Mouse (Mus musculus): ENCODE measurements around the gene Ccdc97. TPM values are rescaled to one million over a fixed set of nuclear protein-coding genes. Genes with fewer than 3 reads are reported as not detected.
"Not testable (repeated sequence)": the region's sequence is repeated elsewhere in the genome, so short reads cannot be mapped to it uniquely, and the experiment has no call there.

The Ccdc97 gene
- total and polyA plus RNA-seq, 3 experiments = 11.7 to 63.1 (median 52.8) TPM

GRCm38 (mm10) chr7:25729396-25729795 lies 10.5 kb upstream of the Ccdc97 start:
- DNase-seq (ENCODE audit: low spot score) (no peak), ATAC-seq (ENCODE audit: extremely low read depth, insufficient number of reproducible peaks, low FRiP score, poor library complexity, severe bottlenecking) (no peak)
- H3K4me1 ChIP-seq (ENCODE audit: insufficient read depth, low read depth, low read length) = peaks cover 41% of the 10 kb centered on the region
- no peaks in the 10 kb centered on the region for H3K9me3 ChIP-seq (replicated peaks)
- peaks cover 98% of the 10 kb centered on the region for H3K36me3 ChIP-seq (replicated peaks)
- H3K4me3 ChIP-seq (ENCODE audit: low read depth, low read length) = no peak overlapping the region
- TF ChIP-seq TAL1 (conservative IDR thresholded peaks at IDR 0.05; ENCODE audit: low read depth, low read length) (no peak), POLR2AphosphoS5 (IDR thresholded peaks at IDR 0.05; ENCODE audit: insufficient replicate concordance, low read depth, low read length) (no peak), CTCF (IDR thresholded peaks at IDR 0.05; ENCODE audit: low read depth, low read length) (no peak), GATA1 (IDR thresholded peaks at IDR 0.05; ENCODE audit: borderline replicate concordance, low read length) (no peak)
- no peaks in the 10 kb centered on the region for H3K27me3 ChIP-seq (ENCODE audit: insufficient read depth, low read length)

DNA sequence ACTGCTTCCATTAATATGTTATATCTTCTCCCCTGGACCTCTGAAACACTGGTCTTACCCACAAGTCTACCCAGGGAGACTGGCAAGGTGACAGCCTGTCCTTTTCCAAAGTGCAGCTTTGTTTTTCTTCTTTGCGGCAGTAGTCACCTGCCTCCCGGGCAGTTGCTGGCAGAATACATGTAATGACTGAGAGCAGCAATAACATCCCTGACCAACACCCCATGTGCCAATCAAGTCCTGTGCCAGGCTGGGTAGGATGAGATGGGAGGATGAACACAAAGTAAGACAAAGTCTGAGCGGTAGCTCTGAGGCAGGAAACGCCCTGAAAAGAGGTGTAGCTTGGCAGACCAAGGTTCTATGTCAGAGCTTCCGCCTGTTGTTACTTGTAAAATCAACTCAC lies 8.9 kb upstream of the Ccdc97 start:
- TF ChIP-seq CTCF (IDR thresholded peaks at IDR 0.05; ENCODE audit: low read depth, low read length) = no peak
- no peak for TF ChIP-seq GATA2 (IDR thresholded peaks at IDR 0.05; ENCODE audit: borderline replicate concordance, low read depth, low read length)
- no peak for TF ChIP-seq TAL1 (conservative IDR thresholded peaks at IDR 0.05; ENCODE audit: low read depth, low read length)
- TF ChIP-seq POLR2AphosphoS5 (IDR thresholded peaks at IDR 0.05; ENCODE audit: insufficient replicate concordance, low read depth, low read length) = no peak
- no peak for TF ChIP-seq GATA1 (IDR thresholded peaks at IDR 0.05; ENCODE audit: borderline replicate concordance, low read length)
- Histone ChIP-seq H3K4me3 (ENCODE audit: low read depth, low read length) (no peak overlapping the region), H3K9me3 (replicated peaks) (no peaks in the 10 kb centered on the region), H3K4me1 (ENCODE audit: insufficient read depth, low read depth, low read length) (peaks cover 55% of the 10 kb centered on the region), H3K27me3 (ENCODE audit: insufficient read depth, low read length) (no peaks in the 10 kb centered on the region), H3K36me3 (replicated peaks) (peaks cover 98% of the 10 kb centered on the region)
- no peak for ATAC-seq (ENCODE audit: extremely low read depth, insufficient number of reproducible peaks, low FRiP score, poor library complexity, severe bottlenecking)
- no peak for DNase-seq (ENCODE audit: low spot score)

DNA sequence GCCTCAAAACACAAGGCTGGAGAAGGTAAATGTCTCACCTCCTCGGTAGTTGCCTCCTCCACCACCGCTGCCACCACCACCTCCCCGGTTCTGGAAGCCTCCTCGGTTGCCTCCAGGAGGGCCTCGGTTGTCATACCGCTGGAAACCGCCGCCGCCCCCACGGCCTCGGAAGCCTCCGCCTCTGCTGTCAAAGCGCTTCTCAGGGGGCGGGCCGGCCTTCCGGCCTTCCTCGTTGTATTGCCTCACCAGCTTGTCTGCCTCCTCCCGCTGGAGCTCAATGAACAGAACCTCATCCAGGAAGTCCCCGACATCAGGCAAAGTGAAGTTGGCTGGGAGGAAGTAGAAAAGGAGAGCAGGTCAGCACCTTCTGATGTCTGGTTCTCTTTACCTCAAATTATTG lies 7.0 kb upstream of the Ccdc97 start:
- no peaks in the 10 kb centered on the region for H3K27me3 ChIP-seq (ENCODE audit: insufficient read depth, low read length)
- peaks cover 64% of the 10 kb centered on the region for H3K4me1 ChIP-seq (ENCODE audit: insufficient read depth, low read depth, low read length)
- H3K4me3 ChIP-seq (ENCODE audit: low read depth, low read length) = no peak overlapping the region
- DNase-seq (ENCODE audit: low spot score) (no peak), ATAC-seq (ENCODE audit: extremely low read depth, insufficient number of reproducible peaks, low FRiP score, poor library complexity, severe bottlenecking) (no peak)
- no peak for TF ChIP-seq POLR2AphosphoS5 (IDR thresholded peaks at IDR 0.05; ENCODE audit: insufficient replicate concordance, low read depth, low read length)
- TF ChIP-seq CTCF (IDR thresholded peaks at IDR 0.05; ENCODE audit: low read depth, low read length) = no peak
- TF ChIP-seq GATA2 (IDR thresholded peaks at IDR 0.05; ENCODE audit: borderline replicate concordance, low read depth, low read length) = no peak
- TF ChIP-seq GATA1 (IDR thresholded peaks at IDR 0.05; ENCODE audit: borderline replicate concordance, low read length) = no peak
- no peak for TF ChIP-seq TAL1 (conservative IDR thresholded peaks at IDR 0.05; ENCODE audit: low read depth, low read length)
- H3K36me3 ChIP-seq (replicated peaks) = peaks cover 93% of the 10 kb centered on the region
- H3K9me3 ChIP-seq (replicated peaks) = no peaks in the 10 kb centered on the region

DNA sequence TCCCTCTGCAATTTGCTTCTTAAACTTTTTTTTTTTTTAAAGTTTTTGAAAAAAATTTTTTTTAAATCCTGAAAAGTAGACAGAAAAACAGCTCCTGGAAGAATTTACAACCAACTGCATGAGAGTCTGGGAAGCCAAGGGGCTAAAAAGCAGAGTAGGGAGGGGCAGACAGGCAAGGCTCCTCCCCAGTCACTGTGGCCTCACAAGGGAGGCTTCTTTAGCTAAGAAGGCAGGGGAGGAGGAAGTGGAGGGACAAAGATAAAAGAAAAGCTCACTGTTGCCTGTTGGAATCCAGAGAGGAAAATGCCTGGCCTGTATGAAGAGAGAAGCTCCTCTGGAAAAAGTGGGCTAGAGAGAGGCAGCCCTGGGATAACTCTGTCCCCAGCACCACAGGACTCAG lies 2.9 kb upstream of the Ccdc97 start:
- peak; percentile 28; the same call in 1 of the 2 replicates for ATAC-seq (ENCODE audit: extremely low read depth, insufficient number of reproducible peaks, low FRiP score, poor library complexity, severe bottlenecking)
- not testable (repeated sequence) for H3K4me3 ChIP-seq (ENCODE audit: low read depth, low read length); H3K27me3 ChIP-seq (ENCODE audit: insufficient read depth, low read length); H3K9me3 ChIP-seq (replicated peaks); DNase-seq (ENCODE audit: low spot score)
- H3K36me3 ChIP-seq (replicated peaks) = peaks cover 80% of the 10 kb centered on the region
- peaks cover 73% of the 10 kb centered on the region for H3K4me1 ChIP-seq (ENCODE audit: insufficient read depth, low read depth, low read length)

- H3K36me3 ChIP-seq (replicated peaks) = peaks cover 80% of the 10 kb centered on the region
- H3K9me3 ChIP-seq (replicated peaks) = no peaks in the 10 kb centered on the region
- H3K27me3 ChIP-seq (ENCODE audit: insufficient read depth, low read length) = no peaks in the 10 kb centered on the region
- peaks cover 69% of the 10 kb centered on the region for H3K4me1 ChIP-seq (ENCODE audit: insufficient read depth, low read depth, low read length)
- DNase-seq (ENCODE audit: low spot score) (no peak), ATAC-seq (ENCODE audit: extremely low read depth, insufficient number of reproducible peaks, low FRiP score, poor library complexity, severe bottlenecking) (no peak)
- TF ChIP-seq TAL1 (conservative IDR thresholded peaks at IDR 0.05; ENCODE audit: low read depth, low read length) (no peak), GATA2 (IDR thresholded peaks at IDR 0.05; ENCODE audit: borderline replicate concordance, low read depth, low read length) (no peak), CTCF (IDR thresholded peaks at IDR 0.05; ENCODE audit: low read depth, low read length) (no peak), POLR2AphosphoS5 (IDR thresholded peaks at IDR 0.05; ENCODE audit: insufficient replicate concordance, low read depth, low read length) (no peak), GATA1 (IDR thresholded peaks at IDR 0.05; ENCODE audit: borderline replicate concordance, low read length) (no peak)
- no peak overlapping the region for H3K4me3 ChIP-seq (ENCODE audit: low read depth, low read length)
Observed at GRCm38 (mm10) chr7:25720760-25721159, 1.9 kb upstream of the Ccdc97 start.

DNA sequence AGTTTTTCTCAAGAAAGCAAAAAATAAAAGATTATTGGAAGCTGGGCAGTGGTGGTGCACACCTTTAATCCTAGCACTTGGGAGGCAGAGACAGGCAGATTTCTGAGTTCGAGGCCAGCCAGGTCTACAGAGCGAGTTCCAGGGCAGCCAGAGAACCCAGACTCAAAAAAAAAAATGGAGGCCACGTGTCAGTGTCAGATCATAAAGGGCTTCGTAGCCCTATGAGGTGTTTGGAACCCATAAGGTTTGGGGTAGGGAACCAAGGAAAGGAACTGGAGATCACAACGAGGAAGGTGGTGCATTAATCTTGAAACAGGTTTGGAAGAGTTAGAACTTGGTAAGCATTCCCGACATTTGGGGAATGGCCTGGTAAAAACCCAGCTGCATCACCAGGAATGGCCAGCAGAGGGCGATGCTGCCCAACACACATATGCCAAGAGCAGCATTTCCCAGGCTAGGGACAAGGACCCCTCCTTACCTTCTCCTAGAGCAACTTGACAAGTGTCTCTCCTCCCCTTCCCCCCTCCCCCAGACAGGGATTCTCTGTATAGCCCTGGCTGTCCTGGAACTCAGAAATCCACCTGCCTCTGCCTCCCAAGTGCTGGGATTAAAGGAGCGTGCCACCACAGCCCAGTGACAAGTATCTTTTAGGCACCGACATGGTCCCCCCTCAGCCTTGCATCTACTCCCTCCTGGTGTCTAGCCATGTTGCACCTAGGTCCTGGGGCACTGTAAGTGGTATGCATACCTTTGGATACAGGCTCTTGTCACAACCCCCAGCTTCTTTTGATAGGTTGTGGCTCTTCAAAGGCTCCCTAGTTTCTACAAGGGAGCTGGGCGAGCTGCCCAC lies 1.1 kb upstream of the Ccdc97 start:
- no peak for TF ChIP-seq GATA1 (IDR thresholded peaks at IDR 0.05; ENCODE audit: borderline replicate concordance, low read length)
- no peak for TF ChIP-seq GATA2 (IDR thresholded peaks at IDR 0.05; ENCODE audit: borderline replicate concordance, low read depth, low read length)
- TF ChIP-seq CTCF (IDR thresholded peaks at IDR 0.05; ENCODE audit: low read depth, low read length) = peak; percentile 97
- TF ChIP-seq POLR2AphosphoS5 (IDR thresholded peaks at IDR 0.05; ENCODE audit: insufficient replicate concordance, low read depth, low read length) = 0 out of 2 replicates have a peak, but pooled peaks have one; percentile 29
- no peak for TF ChIP-seq TAL1 (conservative IDR thresholded peaks at IDR 0.05; ENCODE audit: low read depth, low read length)
- Histone ChIP-seq H3K4me3 (ENCODE audit: low read depth, low read length) (no peak overlapping the region; the same call in 1 of the 2 replicates), H3K4me1 (ENCODE audit: insufficient read depth, low read depth, low read length) (peaks cover 74% of the 10 kb centered on the region), H3K36me3 (replicated peaks) (peaks cover 80% of the 10 kb centered on the region), H3K27me3 (ENCODE audit: insufficient read depth, low read length) (no peaks in the 10 kb centered on the region), H3K9me3 (replicated peaks) (no peaks in the 10 kb centered on the region)
- ATAC-seq (ENCODE audit: extremely low read depth, insufficient number of reproducible peaks, low FRiP score, poor library complexity, severe bottlenecking) (no peak), DNase-seq (ENCODE audit: low spot score) (no peak)

Data from G1E (cell line).